Mouse (Mus musculus): ENCODE measurements around the gene Pnpla2.

- TF ChIP-seq CTCF (IDR thresholded peaks at IDR 0.05; ENCODE audit: low read depth) (no peak), EP300 (IDR thresholded peaks at IDR 0.05; ENCODE audit: low read depth) (no peak)
These were observed 26.3 kb upstream of the Pnpla2 start for GRCm38 (mm10) chr7:141428701-141429100.

Measured in heart, postnatal 0 days (tissue).